Mouse (Mus musculus) MEL (cell line): ENCODE measurements at regions not wholly inside any gene's neighbourhood (a gene's known extent, or its start where the extent isn't known, plus 50 kb on each side); places are given as distances from the start of the nearest gene placed in this dataset.

Experiments
- CTCF ChIP-seq, 3 experiments: IDR thresholded peaks in 2 of 3; conservative IDR thresholded peaks in 1 of 3; 2 replicates each; pipeline ENCODE4 v1.5.1; 2011 to 2012; ENCODE audit warnings: low read length in 3 of 3, low read depth in 2 of 3, mild to moderate bottlenecking in 2 of 3, improper control_type of control experiment in 1 of 3, inconsistent platforms in 1 of 3, mixed read lengths in 1 of 3, moderate library complexity in 1 of 3; ENCODE audit not compliant: control insufficient read depth in 1 of 3, insufficient read depth in 1 of 3, poor library complexity in 1 of 3, severe bottlenecking in 1 of 3
- GATA1 ChIP-seq: IDR thresholded peaks from 2 replicates; pipeline ENCODE4 v1.6.1; 2011; ENCODE audit warnings: low read depth, low read length, improper control_type of control experiment
- MAFK ChIP-seq: IDR thresholded peaks from 2 replicates; pipeline ENCODE4 v1.6.1; 2011; ENCODE audit warnings: low read depth, mild to moderate bottlenecking, low read length, improper control_type of control experiment, borderline replicate concordance
- MAX ChIP-seq: IDR thresholded peaks from 2 replicates; pipeline ENCODE4 v1.6.1; 2011; ENCODE audit warnings: low read length, improper control_type of control experiment
- NRF1 ChIP-seq: IDR thresholded peaks from 2 replicates; pipeline ENCODE4 v1.6.1; 2014; ENCODE audit warnings: low read depth, mild to moderate bottlenecking, inconsistent platforms, low read length, improper control_type of control experiment, moderate library complexity; ENCODE audit not compliant: poor library complexity, insufficient read depth, severe bottlenecking
- RCOR1 ChIP-seq: IDR thresholded peaks from 2 replicates; pipeline ENCODE4 v1.6.1; 2012; ENCODE audit warnings: low read depth, mild to moderate bottlenecking, inconsistent platforms, low read length, improper control_type of control experiment
- TAL1 ChIP-seq: IDR thresholded peaks from 2 replicates; pipeline ENCODE4 v1.6.1; 2012; ENCODE audit warnings: mild to moderate bottlenecking, inconsistent platforms, low read length, moderate library complexity, mixed read lengths
- TBP ChIP-seq: IDR thresholded peaks from 2 replicates; pipeline ENCODE4 v1.8.0; 2011; ENCODE audit warnings: low read depth, low read length, improper control_type of control experiment
- TCF12 ChIP-seq: IDR thresholded peaks from 2 replicates; pipeline ENCODE4 v1.6.1; 2014; ENCODE audit warnings: low read depth, mild to moderate bottlenecking, inconsistent platforms, low read length, improper control_type of control experiment, moderate library complexity
- ZMIZ1 ChIP-seq: IDR thresholded peaks from 2 replicates; pipeline ENCODE4 v1.6.1; 2012; ENCODE audit warnings: low read depth, mild to moderate bottlenecking, inconsistent platforms, low read length, improper control_type of control experiment, moderate library complexity

DNA sequence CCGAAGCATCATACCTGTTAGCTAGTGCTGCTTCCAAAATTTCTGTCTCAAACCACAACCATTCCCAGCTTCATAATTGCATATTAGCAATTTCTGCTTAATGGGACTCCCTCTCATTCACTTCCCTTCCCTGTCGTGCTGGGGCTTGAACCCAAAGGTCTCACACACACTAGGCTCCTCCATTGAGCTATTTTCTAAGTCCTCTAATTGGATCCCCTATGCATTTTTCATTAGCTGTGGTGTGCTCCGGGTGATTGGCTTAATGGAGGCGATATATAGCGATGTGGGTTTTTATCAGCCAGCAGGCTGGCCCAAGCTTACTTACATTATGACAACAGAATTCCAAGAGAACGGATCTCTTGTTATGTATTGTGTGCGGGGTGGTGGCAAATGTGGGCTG, 1118.1 kb upstream of the Gulo start:
- TF ChIP-seq CTCF (IDR thresholded peaks at IDR 0.05 in 2 of 3, conservative IDR thresholded peaks at IDR 0.05 in 1 of 3; ENCODE audit: control insufficient read depth in 1 of 3, insufficient read depth in 1 of 3, low read depth in 2 of 3, low read length in 3 of 3, poor library complexity in 1 of 3, severe bottlenecking in 1 of 3) (no peak), MAX (no peak), RCOR1 (no peak), GATA1 (no peak), TBP (no peak), NRF1 (no peak), TAL1 (no peak), TCF12 (no peak), ZMIZ1 (no peak), MAFK (no peak)
